Mouse (Mus musculus): ENCODE data around the gene Clps.

DNA sequence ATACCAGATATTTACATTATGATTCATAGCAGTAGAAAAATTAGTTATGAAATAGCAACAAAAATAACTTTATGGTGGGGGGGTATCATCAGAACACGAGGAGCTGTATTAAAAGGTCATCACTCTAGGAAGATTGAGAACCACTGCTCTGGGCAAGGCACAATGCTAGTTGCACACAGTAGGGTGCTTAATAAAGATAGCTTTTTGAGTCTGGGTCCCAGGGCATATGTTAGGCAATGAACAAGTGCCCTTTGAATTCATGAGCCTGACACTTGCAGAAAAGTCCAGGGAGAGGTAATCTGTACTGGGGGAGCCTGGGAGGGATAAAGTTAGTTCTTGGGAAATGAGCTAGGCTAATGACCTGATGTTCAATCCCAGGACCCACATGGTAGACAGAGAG, 47.2 kb downstream of the Clps start:
- TF ChIP-seq POLR2A (IDR thresholded peaks at IDR 0.05; ENCODE audit: low read depth, low read length) (no peak), CTCF (conservative IDR thresholded peaks at IDR 0.05; ENCODE audit: insufficient read depth, insufficient read length, low read depth, low read length) (no peak)

Data from kidney, adult 2 months (tissue).